Mouse (Mus musculus): Measurements from ENCODE around the gene Ccdc6.

Gene Ccdc6

GRCm38 (mm10) chr10:70167625-70168024, 70.7 kb downstream of the Ccdc6 start:
- no peak for DNase-seq (ENCODE audit: low read depth, low spot score)

GRCm38 (mm10) chr10:70168396-70168795, 71.5 kb downstream of the Ccdc6 start:
- no peak for DNase-seq (ENCODE audit: low read depth, low spot score)

- no peak for DNase-seq (ENCODE audit: low read depth, low spot score)
Measured at GRCm38 (mm10) chr10:70169044-70169443, 72.1 kb downstream of the Ccdc6 start.

GRCm38 (mm10) chr10:70173314-70173713, 76.4 kb downstream of the Ccdc6 start:
- no peak for DNase-seq (ENCODE audit: low read depth, low spot score)

- no peak for DNase-seq (ENCODE audit: low read depth, low spot score)
Measured at GRCm38 (mm10) chr10:70174494-70175190, 77.7 kb downstream of the Ccdc6 start.

GRCm38 (mm10) chr10:70180727-70181126, 83.8 kb downstream of the Ccdc6 start:
- DNase-seq (ENCODE audit: low read depth, low spot score) = no peak

GRCm38 (mm10) chr10:70181279-70181972, 84.5 kb downstream of the Ccdc6 start:
- DNase-seq (ENCODE audit: low read depth, low spot score) = no peak

- DNase-seq (ENCODE audit: low read depth, low spot score) = peak; percentile 75
Measured at GRCm38 (mm10) chr10:70183210-70184080, 86.5 kb downstream of the Ccdc6 start.

GRCm38 (mm10) chr10:70186136-70186535, 89.2 kb downstream of the Ccdc6 start:
- no peak for DNase-seq (ENCODE audit: low read depth, low spot score)

GRCm38 (mm10) chr10:70186586-70186985, 89.7 kb downstream of the Ccdc6 start:
- no peak for DNase-seq (ENCODE audit: low read depth, low spot score)

GRCm38 (mm10) chr10:70189864-70190263, 92.9 kb downstream of the Ccdc6 start:
- no peak for DNase-seq (ENCODE audit: low read depth, low spot score)

GRCm38 (mm10) chr10:70194283-70194682, 97.4 kb downstream of the Ccdc6 start:
- DNase-seq (ENCODE audit: low read depth, low spot score) = no peak

- DNase-seq (ENCODE audit: low read depth, low spot score) = peak; percentile 28
Measured at GRCm38 (mm10) chr10:70195279-70195678, 98.4 kb downstream of the Ccdc6 start.

GRCm38 (mm10) chr10:70195786-70196185, 98.9 kb downstream of the Ccdc6 start:
- DNase-seq (ENCODE audit: low read depth, low spot score) = peak; percentile 49

GRCm38 (mm10) chr10:70196666-70197065, 99.7 kb downstream of the Ccdc6 start:
- DNase-seq (ENCODE audit: low read depth, low spot score) = peak; percentile 83

- DNase-seq (ENCODE audit: low read depth, low spot score) = no peak
Measured at GRCm38 (mm10) chr10:70197601-70198000, 100.7 kb downstream of the Ccdc6 start.

GRCm38 (mm10) chr10:70198012-70198411, 101.1 kb downstream of the Ccdc6 start:
- DNase-seq (ENCODE audit: low read depth, low spot score) = no peak

GRCm38 (mm10) chr10:70198951-70199463, 102.1 kb downstream of the Ccdc6 start:
- no peak for DNase-seq (ENCODE audit: low read depth, low spot score)

- DNase-seq (ENCODE audit: low read depth, low spot score) = no peak
Measured at GRCm38 (mm10) chr10:70199466-70200210, 102.7 kb downstream of the Ccdc6 start.

- DNase-seq (ENCODE audit: low read depth, low spot score) = no peak
Measured at GRCm38 (mm10) chr10:70200889-70201500, 104.1 kb downstream of the Ccdc6 start.
